Mouse (Mus musculus): ENCODE data around the gene Chd1l.

The Chd1l gene

GRCm38 (mm10) chr3:97609845-97610410 is at the start of gene Chd1l:
Gene Chd1l (minus strand): TSS chr3:97610203.
- peak; percentile 91 for DNase-seq (ENCODE audit: low spot score)

DNA sequence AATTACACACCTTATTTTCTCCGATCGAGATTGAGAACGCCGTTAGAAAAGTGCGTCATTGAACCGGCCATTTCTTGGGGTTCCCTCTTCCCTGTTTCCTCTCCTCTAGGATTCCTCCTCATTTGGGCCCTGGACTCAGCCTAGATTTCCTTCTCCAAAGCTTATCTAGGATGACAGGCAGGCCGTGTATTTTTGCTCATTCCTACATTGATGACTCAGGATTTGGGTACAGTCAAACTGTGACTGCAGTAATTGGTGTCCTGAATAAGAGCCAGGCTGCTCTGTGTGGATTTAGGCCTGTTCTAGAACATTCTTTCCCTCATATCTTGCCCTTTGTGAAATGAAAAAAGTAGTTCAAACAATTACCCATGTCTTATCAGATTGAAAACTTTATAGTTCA is 49.7 kb upstream of the Chd1l start:
- no peak for DNase-seq (ENCODE audit: low spot score)

DNA sequence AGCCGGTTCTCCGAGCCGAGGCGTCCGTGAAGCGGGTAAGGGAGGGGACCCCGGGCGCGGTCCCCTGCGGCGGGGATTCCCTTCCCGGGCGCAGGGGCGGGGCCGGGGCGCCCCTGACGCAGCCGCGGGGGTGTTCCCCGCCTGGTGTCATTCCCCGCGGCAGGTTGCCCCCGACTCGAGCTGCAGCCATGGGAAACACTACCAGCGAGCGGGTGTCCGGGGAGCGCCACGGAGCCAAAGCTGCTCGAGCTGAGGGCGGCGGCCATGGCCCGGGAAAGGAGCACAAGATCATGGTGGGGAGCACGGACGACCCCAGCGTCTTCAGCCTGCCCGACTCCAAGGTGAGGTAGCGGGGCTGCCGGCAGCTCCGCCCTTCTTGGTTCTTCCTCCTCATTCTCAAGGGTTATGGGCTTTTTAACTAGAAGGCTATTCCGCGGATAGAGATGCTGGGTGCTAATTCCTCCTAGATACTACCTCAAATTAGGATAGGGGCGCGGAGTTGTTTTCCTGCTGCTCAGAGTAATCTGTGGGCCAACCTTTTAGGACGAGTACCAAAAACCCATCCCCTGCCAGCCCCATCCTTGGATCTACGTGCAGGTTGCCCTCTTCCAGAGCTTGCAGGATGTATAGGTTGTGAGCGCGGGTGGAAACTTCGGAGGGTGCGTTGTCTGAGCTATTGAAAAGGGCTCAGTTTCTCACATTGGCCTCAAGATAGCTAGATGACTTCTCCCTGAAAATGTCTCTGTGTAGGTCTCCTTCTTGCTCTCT is 48.6 kb upstream of the Chd1l start:
- DNase-seq (ENCODE audit: low spot score): peak; percentile 31

DNA sequence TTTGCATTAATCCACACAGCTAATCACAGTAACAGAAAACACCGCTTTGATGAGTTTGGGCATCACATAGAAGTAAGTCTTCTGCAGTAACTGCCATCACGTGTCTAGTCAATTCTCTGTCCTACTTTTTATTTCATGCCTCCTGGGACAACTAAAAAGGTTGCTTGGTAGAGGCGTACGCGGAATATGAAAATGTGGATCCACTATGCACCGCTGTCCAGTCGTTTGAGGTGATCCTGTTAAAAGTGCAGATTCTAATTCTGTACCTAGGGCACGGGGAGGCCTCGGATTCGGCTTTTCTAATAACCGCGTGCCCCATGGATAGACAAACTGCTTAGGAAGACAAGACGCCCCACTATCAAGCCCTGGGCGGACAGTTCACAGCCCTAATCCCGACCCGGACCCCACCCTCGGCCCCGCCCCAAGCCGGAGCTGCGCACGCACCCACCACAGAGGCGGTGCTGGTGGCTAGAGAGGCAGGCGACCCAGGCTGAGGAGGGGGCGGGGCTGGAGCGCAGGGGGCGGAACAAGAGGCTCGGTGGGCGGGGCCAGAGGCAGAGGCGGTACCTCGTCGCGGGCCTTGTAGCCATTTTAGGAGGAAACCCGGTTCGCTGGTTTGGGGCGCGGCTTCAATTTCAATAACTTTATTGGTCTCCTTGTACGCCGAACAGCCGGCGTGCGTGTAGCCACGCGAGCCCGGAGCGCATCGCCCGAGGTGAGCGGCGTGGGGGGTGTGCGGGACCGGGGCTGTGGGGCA is 47.8 kb upstream of the Chd1l start, which contains the start of gene Prkab2:
Gene Prkab2, plus strand, starts transcription at position 539 of the 757 bp plus-strand sequence.
- peak; percentile 100 for DNase-seq (ENCODE audit: low spot score)

DNA sequence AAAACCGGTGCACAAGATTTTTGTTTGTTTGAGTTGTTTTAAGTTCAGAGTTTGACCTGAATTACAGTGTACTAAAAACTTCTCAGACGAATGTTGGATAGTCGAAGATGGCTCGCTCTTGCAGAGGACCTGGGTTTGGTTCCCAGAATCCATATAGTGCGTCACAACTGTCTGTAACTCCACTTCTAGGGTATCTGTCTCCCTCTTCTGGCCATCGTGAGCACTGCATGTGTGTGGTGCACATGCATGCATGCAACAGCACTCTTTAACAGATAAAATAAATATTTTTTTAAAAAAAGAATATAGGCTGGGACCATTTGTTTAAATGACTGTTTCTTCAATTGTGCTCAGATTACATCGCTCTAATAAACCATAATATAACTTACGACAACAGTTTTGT is 44.9 kb upstream of the Chd1l start:
- DNase-seq (ENCODE audit: low spot score): no peak

- no peak for DNase-seq (ENCODE audit: low spot score)
Measured at GRCm38 (mm10) chr3:97653781-97654180, 43.8 kb upstream of the Chd1l start.

DNA sequence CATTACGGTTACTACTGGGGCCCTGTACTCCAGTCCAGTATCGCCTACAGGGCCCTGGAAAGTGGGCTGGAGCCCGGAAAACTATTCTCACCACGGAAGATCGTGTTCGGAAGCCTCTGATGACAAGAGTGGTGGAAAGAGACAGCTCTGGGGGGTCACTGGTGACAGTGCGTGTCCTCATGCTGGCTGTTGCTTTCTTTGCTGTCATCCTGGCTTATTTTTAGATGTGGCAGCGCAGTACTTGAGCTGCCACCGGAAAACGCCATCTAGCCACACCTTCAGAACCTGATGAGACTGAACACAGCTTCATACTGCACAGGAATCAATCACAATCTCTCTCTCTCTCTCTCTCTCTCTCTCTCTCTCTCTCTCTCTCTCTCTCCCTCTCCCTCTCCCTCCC is 41.6 kb upstream of the Chd1l start:
- no peak for DNase-seq (ENCODE audit: low spot score)

- DNase-seq (ENCODE audit: low spot score): no peak
Measured at GRCm38 (mm10) chr3:97649469-97649868, 39.5 kb upstream of the Chd1l start.

DNA sequence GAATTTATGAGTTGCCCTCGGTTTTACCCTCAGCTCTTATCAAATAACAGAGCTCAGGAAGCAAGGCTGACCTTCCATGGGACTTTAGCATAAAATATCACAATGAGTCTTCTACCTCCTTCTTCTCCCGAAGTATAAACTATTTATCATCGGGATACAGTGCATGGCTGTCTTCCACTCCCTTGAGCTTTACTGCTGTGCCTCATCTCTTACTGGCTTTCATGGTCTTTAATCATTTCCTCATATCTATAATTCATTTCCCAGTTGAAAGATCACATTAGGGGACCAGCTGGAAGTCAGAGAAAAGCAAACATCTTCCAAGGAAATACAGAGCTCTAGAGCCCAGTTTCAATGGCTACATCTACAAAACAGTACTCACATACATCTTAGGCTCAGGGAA is 39.0 kb upstream of the Chd1l start:
- DNase-seq (ENCODE audit: low spot score): no peak

- no peak for DNase-seq (ENCODE audit: low spot score)
Measured at GRCm38 (mm10) chr3:97648518-97648917, 38.5 kb upstream of the Chd1l start.

DNA sequence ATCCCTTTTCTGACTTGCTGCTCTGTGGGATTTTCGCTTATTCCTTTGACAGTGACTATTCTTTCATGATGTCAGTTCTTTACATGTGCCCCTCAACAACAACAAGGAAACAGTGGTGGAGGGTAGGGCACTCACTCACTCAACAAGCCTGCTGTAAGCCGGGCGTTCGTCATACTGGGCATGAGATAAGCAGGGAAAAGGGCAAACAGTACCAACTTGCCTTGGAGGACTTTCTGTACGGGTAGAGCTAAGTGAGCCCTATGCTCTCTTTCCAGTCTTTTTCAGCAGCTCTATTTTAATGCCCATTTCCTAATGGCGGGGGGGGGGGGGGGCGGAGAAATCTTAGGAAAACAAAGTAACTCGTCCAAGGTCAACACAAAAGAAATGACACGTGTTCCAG is 32.0 kb upstream of the Chd1l start:
- DNase-seq (ENCODE audit: low spot score): no peak

DNA sequence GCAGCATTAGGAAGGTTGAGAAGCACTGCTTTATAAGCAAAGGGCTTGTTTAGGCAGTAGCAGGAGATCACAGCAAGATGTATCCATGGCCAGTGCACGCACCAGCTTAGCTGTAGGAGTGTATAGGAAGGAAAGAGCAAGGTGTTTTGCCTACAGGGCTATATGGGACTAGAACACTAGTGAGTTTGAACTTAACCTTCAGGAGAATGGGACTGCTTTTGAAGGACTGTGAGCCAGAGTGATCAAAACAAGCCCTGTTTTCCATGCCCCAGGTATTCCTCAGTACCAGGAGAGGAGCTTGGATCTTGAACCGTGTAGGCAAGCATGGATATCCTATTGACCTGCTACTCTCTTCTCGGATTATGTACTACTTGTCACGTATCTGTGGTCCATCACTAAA is 31.4 kb upstream of the Chd1l start:
- no peak for DNase-seq (ENCODE audit: low spot score)

- no peak for DNase-seq (ENCODE audit: low spot score)
Measured at GRCm38 (mm10) chr3:97634288-97634761, 24.3 kb upstream of the Chd1l start.

GRCm38 (mm10) chr3:97633456-97633855 is 23.5 kb upstream of the Chd1l start:
- no peak for DNase-seq (ENCODE audit: low spot score)

GRCm38 (mm10) chr3:97631258-97631860 is 21.4 kb upstream of the Chd1l start:
- no peak for DNase-seq (ENCODE audit: low spot score)

DNA sequence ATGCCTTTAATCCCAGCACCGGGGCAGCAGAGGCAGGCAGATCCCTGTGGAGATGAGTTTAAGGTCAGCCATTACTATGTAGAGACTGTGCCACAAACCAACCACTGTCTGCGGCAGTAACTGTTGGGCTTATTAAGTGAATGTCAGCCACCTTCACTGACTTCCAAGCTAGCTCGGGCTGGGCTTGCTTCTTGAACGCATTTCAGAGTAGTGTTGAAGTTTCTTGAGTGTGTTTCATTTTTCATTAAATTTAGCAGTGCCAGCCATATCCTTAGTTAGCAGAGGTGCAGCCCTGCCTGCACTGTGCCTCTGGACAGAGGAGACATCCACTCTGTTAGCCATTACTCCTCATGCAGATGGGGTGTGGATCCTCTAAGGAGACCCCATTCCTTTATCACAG is 20.7 kb upstream of the Chd1l start:
- DNase-seq (ENCODE audit: low spot score): no peak

GRCm38 (mm10) chr3:97629941-97630340 is 19.9 kb upstream of the Chd1l start:
- DNase-seq (ENCODE audit: low spot score): no peak

GRCm38 (mm10) chr3:97628391-97629001 is 18.5 kb upstream of the Chd1l start, which contains the start of gene Fmo5:
Gene Fmo5 (plus strand): TSS chr3:97628804.
- DNase-seq (ENCODE audit: low spot score): peak; percentile 15

DNA sequence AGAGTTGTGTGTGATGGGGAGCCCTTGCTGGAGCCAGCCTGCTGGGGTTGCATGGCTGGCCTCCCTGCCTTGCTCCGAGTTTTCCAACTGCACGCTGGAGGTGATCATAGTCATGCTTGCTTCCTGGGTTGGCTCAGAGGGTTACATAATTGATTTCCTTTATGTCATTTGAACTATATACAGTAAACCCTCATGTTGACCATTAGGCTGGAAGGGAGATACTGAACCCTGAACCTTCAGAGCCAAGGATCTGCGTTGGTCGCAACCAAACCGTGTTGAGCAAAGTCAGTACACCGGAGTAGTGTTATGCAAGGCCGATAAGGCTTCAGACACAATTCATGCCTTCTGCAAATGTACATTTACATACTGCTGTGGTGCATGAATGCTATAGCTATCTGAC is 17.9 kb upstream of the Chd1l start:
- no peak for DNase-seq (ENCODE audit: low spot score)

GRCm38 (mm10) chr3:97624611-97625010 is 14.6 kb upstream of the Chd1l start:
- DNase-seq (ENCODE audit: low spot score): no peak

DNA sequence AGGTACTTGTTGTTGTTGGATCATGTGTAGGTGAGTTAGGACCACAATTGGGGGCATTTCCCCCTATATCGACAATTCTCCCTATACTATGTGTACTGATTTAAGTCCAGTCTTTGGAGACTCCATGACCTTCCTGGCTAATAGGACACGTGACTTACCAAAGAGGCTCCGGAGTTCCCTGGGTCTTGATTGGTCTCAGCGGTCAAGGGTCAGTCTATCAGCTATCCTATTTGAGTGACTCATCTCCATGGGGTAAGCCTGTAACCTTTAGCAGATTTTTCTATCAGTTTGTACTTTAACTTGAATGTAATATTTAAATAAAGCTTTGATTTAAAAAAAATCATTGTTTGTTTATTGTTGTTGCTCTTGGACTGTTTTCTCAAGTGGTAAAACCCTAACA is 10.7 kb upstream of the Chd1l start:
- DNase-seq (ENCODE audit: low spot score): no peak

DNA sequence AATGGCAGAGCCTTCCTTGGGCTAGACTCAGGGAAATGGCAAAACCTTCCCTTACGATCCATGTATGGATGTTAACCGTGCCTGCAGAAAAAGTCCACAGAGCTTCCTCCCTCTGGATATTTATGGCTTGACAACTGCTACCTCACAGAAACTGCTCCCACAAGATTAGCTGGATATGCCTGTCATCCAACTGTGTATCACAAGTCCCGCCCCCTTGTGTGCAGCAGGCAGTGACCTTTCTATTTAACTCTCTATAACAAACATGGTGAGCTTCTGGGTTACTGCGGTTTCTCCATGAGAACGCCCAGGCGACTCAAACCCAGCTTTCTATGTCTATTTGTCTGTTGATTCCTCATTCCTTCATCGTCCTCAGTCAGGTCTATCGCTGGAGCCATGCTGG is 7.9 kb upstream of the Chd1l start:
- no peak for DNase-seq (ENCODE audit: low spot score)
